Mouse (Mus musculus): ENCODE data around the gene Bmp8b. TPM values are rescaled to one million over a fixed set of nuclear protein-coding genes. Genes with fewer than 3 reads are reported as not detected.

The Bmp8b gene
- total and polyA plus RNA-seq, 3 experiments: 0.05 TPM; not detected in 2

DNA sequence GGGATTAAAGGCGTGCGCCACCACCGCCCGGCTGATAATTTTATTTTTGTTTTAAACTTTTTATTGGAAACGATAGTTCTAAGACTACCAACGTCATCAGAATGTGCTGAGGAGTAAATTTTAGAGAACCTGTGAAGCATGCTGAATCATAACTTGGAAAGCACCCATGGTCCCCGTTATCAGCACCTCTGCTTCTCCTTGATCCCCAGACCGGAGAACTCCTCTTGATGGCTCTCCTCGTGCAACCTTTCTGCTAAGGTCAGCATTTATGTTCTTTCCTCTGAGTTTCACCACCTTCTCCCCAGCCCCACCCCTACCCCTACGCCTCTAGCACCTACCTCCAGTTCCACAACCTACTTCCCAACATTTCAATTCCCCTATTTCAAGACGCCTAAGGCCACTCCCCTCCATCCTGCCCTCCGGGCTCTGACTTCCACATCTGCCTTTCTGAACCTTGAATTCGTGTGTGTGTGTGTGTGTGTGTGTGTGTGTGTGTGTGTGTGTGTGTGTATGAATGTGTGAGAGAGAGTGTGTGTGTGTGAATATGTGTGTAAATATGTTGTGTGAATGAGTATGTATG is 21.6 kb upstream of the Bmp8b start:
- no peak overlapping the region for H3K4me3 ChIP-seq (ENCODE audit: low read depth, low read length)
- ATAC-seq (ENCODE audit: extremely low read depth, insufficient number of reproducible peaks, low FRiP score, poor library complexity, severe bottlenecking) (no peak), DNase-seq (ENCODE audit: low spot score) (no peak)
- peaks cover 32% of the 10 kb centered on the region for H3K27me3 ChIP-seq (ENCODE audit: insufficient read depth, low read length)
- TF ChIP-seq POLR2AphosphoS5 (IDR thresholded peaks at IDR 0.05; ENCODE audit: insufficient replicate concordance, low read depth, low read length) (no peak), GATA2 (IDR thresholded peaks at IDR 0.05; ENCODE audit: borderline replicate concordance, low read depth, low read length) (no peak), GATA1 (IDR thresholded peaks at IDR 0.05; ENCODE audit: borderline replicate concordance, low read length) (no peak), TAL1 (conservative IDR thresholded peaks at IDR 0.05; ENCODE audit: low read depth, low read length) (no peak), CTCF (IDR thresholded peaks at IDR 0.05; ENCODE audit: low read depth, low read length) (no peak)
- 0 out of 2 replicates have a peak, but pooled peaks cover 5% of the 10 kb centered on the region for H3K4me1 ChIP-seq (ENCODE audit: insufficient read depth, low read depth, low read length)
- H3K9me3 ChIP-seq (replicated peaks): no peaks in the 10 kb centered on the region
- no peaks in the 10 kb centered on the region for H3K36me3 ChIP-seq (replicated peaks)

DNA sequence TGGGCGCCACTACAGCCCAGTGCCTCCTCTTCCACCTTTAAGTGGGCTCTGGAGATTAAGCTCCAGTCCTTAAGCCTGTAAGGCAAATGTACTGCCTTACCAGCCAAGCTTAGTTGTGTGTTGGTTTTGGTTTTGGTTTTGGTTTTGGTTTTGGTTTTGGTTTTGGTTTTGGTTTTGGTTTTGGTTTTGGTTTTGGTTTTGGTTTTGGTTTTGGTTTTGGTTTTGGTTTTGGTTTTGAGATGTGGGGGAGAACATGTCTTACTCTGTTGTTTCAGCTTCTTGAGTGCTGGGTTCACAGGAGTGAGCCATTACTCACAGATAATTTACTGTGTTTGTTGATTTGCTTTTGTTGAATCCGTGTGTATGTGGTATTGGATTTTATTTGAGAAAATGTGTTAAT is 19.7 kb upstream of the Bmp8b start:
- no peak for DNase-seq (ENCODE audit: low spot score)
- no peak for ATAC-seq (ENCODE audit: extremely low read depth, insufficient number of reproducible peaks, low FRiP score, poor library complexity, severe bottlenecking)

DNA sequence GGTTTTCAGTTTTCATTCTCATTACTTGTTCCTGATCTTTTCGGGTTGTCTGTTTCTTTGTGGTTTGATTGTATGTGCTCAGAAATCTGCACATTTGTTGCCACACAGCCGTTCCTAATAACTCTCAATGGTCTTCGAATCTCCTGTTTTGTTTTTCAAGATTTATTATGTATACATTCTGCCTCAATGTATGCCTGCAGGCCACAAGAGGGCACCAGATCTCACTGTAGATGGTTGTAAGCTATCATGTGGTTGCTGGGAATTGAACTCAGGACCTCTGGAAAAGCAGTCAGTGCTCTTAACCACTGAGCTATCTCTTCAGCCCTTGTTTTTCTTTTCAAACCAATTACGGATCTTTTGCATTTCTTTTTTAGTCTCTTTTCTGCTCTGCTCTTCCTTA is 18.6 kb upstream of the Bmp8b start:
- Histone ChIP-seq H3K36me3 (replicated peaks) (no peaks in the 10 kb centered on the region), H3K4me3 (ENCODE audit: low read depth, low read length) (no peak overlapping the region), H3K9me3 (replicated peaks) (no peaks in the 10 kb centered on the region), H3K27me3 (ENCODE audit: insufficient read depth, low read length) (peaks cover 14% of the 10 kb centered on the region), H3K4me1 (ENCODE audit: insufficient read depth, low read depth, low read length) (0 out of 2 replicates have a peak, but pooled peaks cover 2% of the 10 kb centered on the region)
- TF ChIP-seq GATA1 (IDR thresholded peaks at IDR 0.05; ENCODE audit: borderline replicate concordance, low read length): no peak
- no peak for TF ChIP-seq TAL1 (conservative IDR thresholded peaks at IDR 0.05; ENCODE audit: low read depth, low read length)
- no peak for TF ChIP-seq POLR2AphosphoS5 (IDR thresholded peaks at IDR 0.05; ENCODE audit: insufficient replicate concordance, low read depth, low read length)
- TF ChIP-seq CTCF (IDR thresholded peaks at IDR 0.05; ENCODE audit: low read depth, low read length): no peak
- no peak for TF ChIP-seq GATA2 (IDR thresholded peaks at IDR 0.05; ENCODE audit: borderline replicate concordance, low read depth, low read length)
- no peak for DNase-seq (ENCODE audit: low spot score)
- ATAC-seq (ENCODE audit: extremely low read depth, insufficient number of reproducible peaks, low FRiP score, poor library complexity, severe bottlenecking): no peak

More for the DNA sequence above, 19.7 kb upstream of the Bmp8b start:
- Histone ChIP-seq H3K27me3 (ENCODE audit: insufficient read depth, low read length) (peaks cover 21% of the 10 kb centered on the region), H3K4me3 (ENCODE audit: low read depth, low read length) (no peak overlapping the region), H3K9me3 (replicated peaks) (no peaks in the 10 kb centered on the region), H3K36me3 (replicated peaks) (no peaks in the 10 kb centered on the region), H3K4me1 (ENCODE audit: insufficient read depth, low read depth, low read length) (0 out of 2 replicates have a peak, but pooled peaks cover 2% of the 10 kb centered on the region)
- TF ChIP-seq CTCF (IDR thresholded peaks at IDR 0.05; ENCODE audit: low read depth, low read length) (no peak), POLR2AphosphoS5 (IDR thresholded peaks at IDR 0.05; ENCODE audit: insufficient replicate concordance, low read depth, low read length) (no peak), TAL1 (conservative IDR thresholded peaks at IDR 0.05; ENCODE audit: low read depth, low read length) (no peak), GATA2 (IDR thresholded peaks at IDR 0.05; ENCODE audit: borderline replicate concordance, low read depth, low read length) (no peak), GATA1 (IDR thresholded peaks at IDR 0.05; ENCODE audit: borderline replicate concordance, low read length) (no peak)

DNA sequence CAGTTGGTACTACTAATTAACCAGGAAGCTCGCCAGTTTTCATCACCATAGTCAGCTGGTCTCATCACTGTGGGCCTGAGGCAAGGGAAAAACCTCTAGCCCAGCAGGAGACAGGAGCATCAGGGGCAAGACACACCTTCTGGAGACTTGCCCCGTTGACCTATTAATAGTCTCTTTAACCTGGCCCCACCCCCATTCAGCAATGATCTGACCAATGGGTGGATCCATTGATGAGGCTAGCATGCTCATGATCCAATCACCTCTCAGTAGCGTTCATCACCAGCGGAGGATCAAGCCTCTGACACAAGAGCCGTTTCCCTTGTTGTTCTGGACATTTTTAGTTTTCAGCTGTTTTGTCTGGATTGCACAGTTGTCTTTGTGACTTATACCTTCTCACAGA is 12.3 kb upstream of the Bmp8b start:
- Histone ChIP-seq H3K4me1 (ENCODE audit: insufficient read depth, low read depth, low read length) (no peaks in the 10 kb centered on the region), H3K36me3 (replicated peaks) (no peaks in the 10 kb centered on the region), H3K27me3 (ENCODE audit: insufficient read depth, low read length) (peaks cover 6% of the 10 kb centered on the region; the same call in 1 of the 2 replicates), H3K4me3 (ENCODE audit: low read depth, low read length) (no peak overlapping the region), H3K9me3 (replicated peaks) (no peaks in the 10 kb centered on the region)
- DNase-seq (ENCODE audit: low spot score) (no peak), ATAC-seq (ENCODE audit: extremely low read depth, insufficient number of reproducible peaks, low FRiP score, poor library complexity, severe bottlenecking) (no peak)
- TF ChIP-seq CTCF (IDR thresholded peaks at IDR 0.05; ENCODE audit: low read depth, low read length): no peak
- no peak for TF ChIP-seq POLR2AphosphoS5 (IDR thresholded peaks at IDR 0.05; ENCODE audit: insufficient replicate concordance, low read depth, low read length)
- no peak for TF ChIP-seq TAL1 (conservative IDR thresholded peaks at IDR 0.05; ENCODE audit: low read depth, low read length)
- no peak for TF ChIP-seq GATA1 (IDR thresholded peaks at IDR 0.05; ENCODE audit: borderline replicate concordance, low read length)

DNA sequence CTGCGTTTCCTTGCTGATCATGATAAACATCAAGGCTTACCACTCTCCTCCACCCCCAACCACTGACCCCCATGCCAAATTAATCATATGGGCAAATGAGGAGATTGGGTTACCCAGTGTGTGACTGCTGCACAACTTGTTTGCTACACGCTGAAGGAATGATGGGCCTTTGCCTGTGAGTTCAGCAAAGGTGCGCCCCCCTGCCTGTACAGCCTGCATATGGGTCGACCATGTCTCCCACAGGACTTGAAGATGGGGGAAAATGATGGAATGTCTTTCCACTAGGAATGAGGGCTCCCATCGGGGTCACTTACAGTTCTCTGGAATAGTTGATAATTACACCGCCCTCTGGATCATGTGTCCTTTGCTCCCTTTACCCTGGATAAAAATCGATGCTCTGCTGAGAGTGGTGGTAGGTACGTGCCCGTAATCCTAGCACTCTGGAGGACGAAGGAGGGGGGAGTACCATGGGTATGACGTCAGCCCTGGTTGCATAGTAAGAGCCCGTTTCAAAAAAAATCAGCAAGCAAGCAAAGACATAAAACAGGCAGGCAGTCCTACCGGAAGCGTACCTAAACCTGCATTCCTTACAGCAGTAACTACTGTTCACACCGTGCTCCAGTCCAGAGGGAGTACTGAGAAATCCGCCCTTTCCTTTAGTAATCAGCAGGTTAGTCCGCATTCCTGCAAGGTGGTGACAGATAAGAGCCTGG is 11.7 kb upstream of the Bmp8b start:
- TF ChIP-seq GATA2 (IDR thresholded peaks at IDR 0.05; ENCODE audit: borderline replicate concordance, low read depth, low read length): no peak
- no peak for TF ChIP-seq CTCF (IDR thresholded peaks at IDR 0.05; ENCODE audit: low read depth, low read length)
- TF ChIP-seq POLR2AphosphoS5 (IDR thresholded peaks at IDR 0.05; ENCODE audit: insufficient replicate concordance, low read depth, low read length): no peak
- no peak for TF ChIP-seq TAL1 (conservative IDR thresholded peaks at IDR 0.05; ENCODE audit: low read depth, low read length)
- TF ChIP-seq GATA1 (IDR thresholded peaks at IDR 0.05; ENCODE audit: borderline replicate concordance, low read length): no peak

DNA sequence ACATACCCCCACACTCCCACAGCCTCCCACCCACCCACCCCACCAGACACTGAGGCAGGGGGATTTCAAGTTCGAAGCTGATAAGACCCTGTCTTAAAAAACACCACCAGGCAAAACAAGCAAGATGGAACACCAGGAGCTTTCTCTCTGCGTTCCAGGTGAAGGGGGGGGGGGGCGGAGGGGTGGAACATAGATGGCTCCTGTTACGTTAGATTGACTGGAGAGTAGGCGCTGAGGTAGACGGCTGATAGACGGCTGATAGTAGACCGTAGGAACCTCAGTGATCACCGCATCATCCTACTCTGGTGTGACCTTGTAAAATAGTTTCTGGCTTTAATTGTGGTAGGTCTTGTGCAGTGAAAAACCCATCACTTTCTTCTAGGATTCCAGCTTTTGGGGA is 11.1 kb upstream of the Bmp8b start:
- TF ChIP-seq GATA2 (IDR thresholded peaks at IDR 0.05; ENCODE audit: borderline replicate concordance, low read depth, low read length) (no peak), TAL1 (conservative IDR thresholded peaks at IDR 0.05; ENCODE audit: low read depth, low read length) (no peak), POLR2AphosphoS5 (IDR thresholded peaks at IDR 0.05; ENCODE audit: insufficient replicate concordance, low read depth, low read length) (no peak), GATA1 (IDR thresholded peaks at IDR 0.05; ENCODE audit: borderline replicate concordance, low read length) (no peak), CTCF (IDR thresholded peaks at IDR 0.05; ENCODE audit: low read depth, low read length) (no peak)
- Histone ChIP-seq H3K4me1 (ENCODE audit: insufficient read depth, low read depth, low read length) (no peaks in the 10 kb centered on the region), H3K4me3 (ENCODE audit: low read depth, low read length) (no peak overlapping the region), H3K36me3 (replicated peaks) (no peaks in the 10 kb centered on the region), H3K9me3 (replicated peaks) (no peaks in the 10 kb centered on the region), H3K27me3 (ENCODE audit: insufficient read depth, low read length) (peaks cover 3% of the 10 kb centered on the region)
- no peak for DNase-seq (ENCODE audit: low spot score)
- ATAC-seq (ENCODE audit: extremely low read depth, insufficient number of reproducible peaks, low FRiP score, poor library complexity, severe bottlenecking): no peak

More for the DNA sequence above, 11.7 kb upstream of the Bmp8b start:
- no peaks in the 10 kb centered on the region for H3K4me1 ChIP-seq (ENCODE audit: insufficient read depth, low read depth, low read length)
- DNase-seq (ENCODE audit: low spot score): no peak
- H3K9me3 ChIP-seq (replicated peaks): no peaks in the 10 kb centered on the region
- ATAC-seq (ENCODE audit: extremely low read depth, insufficient number of reproducible peaks, low FRiP score, poor library complexity, severe bottlenecking): no peak
- H3K36me3 ChIP-seq (replicated peaks): no peaks in the 10 kb centered on the region
- H3K4me3 ChIP-seq (ENCODE audit: low read depth, low read length): no peak overlapping the region
- peaks cover 6% of the 10 kb centered on the region for H3K27me3 ChIP-seq (ENCODE audit: insufficient read depth, low read length)
